Mouse (Mus musculus) erythroblast, adult 5-6 weeks (primary cell): ENCODE measurements around the gene Taf5. TPM values are rescaled to one million over a fixed set of nuclear protein-coding genes. Genes with fewer than 3 reads are reported as not detected.

Experiments used
- ATAC-seq: replicated peaks from 2 replicates; pipeline ENCODE4 v1.8.0; 2016; ENCODE audit warnings: moderate number of reproducible peaks, mild to moderate bottlenecking, moderate TSS enrichment, inconsistent platforms; ENCODE audit not compliant: poor library complexity, low FRiP score, severe bottlenecking
- total RNA-seq, 2 experiments: library from RNA; stranded (forward) in 1 of 2; stranded (reverse) in 1 of 2; fragments of 150-400 nt in 1 of 2; fragments of 200-764, 138-1000 nt in 1 of 2; gene quantifications; 2 replicates each; pipeline versions ENCODE4 v1.2.3 to v1.2.4; 2015 to 2017; ENCODE audit warnings: low replicate concordance in 2 of 2

Gene Taf5
- total RNA-seq, 2 experiments from 2014 or later = 2.1 to 13.9 TPM

GRCm38 (mm10) chr19:47053471-47053870 is 14.1 kb upstream of the Taf5 start:
- ATAC-seq = no peak

GRCm38 (mm10) chr19:47057684-47058083 is 9.9 kb upstream of the Taf5 start:
- ATAC-seq = no peak

GRCm38 (mm10) chr19:47065860-47066259 is 1.7 kb upstream of the Taf5 start:
- ATAC-seq = no peak

GRCm38 (mm10) chr19:47067924-47068611 is 522 bp downstream of the Taf5 start:
- peak; percentile 94 for ATAC-seq

GRCm38 (mm10) chr19:47088226-47088625 is 20.7 kb downstream of the Taf5 start:
- no peak for ATAC-seq

GRCm38 (mm10) chr19:47089718-47090525 is 22.4 kb downstream of the Taf5 start:
- peak; percentile 69 for ATAC-seq

- ATAC-seq = peak; percentile 98
Measured at GRCm38 (mm10) chr19:47090550-47091156, 23.1 kb downstream of the Taf5 start, which contains the start of the genes Usmg5 and Pdcd11. Gene Usmg5, minus strand, starts transcription at chr19:47090647. Gene Pdcd11, plus strand, starts transcription at chr19:47090768.

GRCm38 (mm10) chr19:47101080-47101479 is 33.5 kb downstream of the Taf5 start:
- peak; percentile 87 for ATAC-seq

GRCm38 (mm10) chr19:47104641-47105271 is 37.2 kb downstream of the Taf5 start:
- ATAC-seq = no peak

- ATAC-seq = no peak
Measured at GRCm38 (mm10) chr19:47118634-47119033, 51.1 kb downstream of the Taf5 start.

GRCm38 (mm10) chr19:47121054-47121453 is 53.5 kb downstream of the Taf5 start:
- peak; percentile 76 for ATAC-seq

GRCm38 (mm10) chr19:47122802-47123201 is 55.3 kb downstream of the Taf5 start:
- peak; percentile 54; the same call in 1 of the 2 replicates for ATAC-seq

- no peak for ATAC-seq
Measured at GRCm38 (mm10) chr19:47128164-47128563, 60.6 kb downstream of the Taf5 start.

- ATAC-seq = no peak
Measured at GRCm38 (mm10) chr19:47128835-47129234, 61.3 kb downstream of the Taf5 start.

GRCm38 (mm10) chr19:47130551-47131125 is 63.1 kb downstream of the Taf5 start:
- no peak for ATAC-seq

Other genes with a start within 250 kb of the Taf5 start
- not detected in 2 replicates for gene Ina, start 53.0 kb upstream of the Taf5 start, total RNA-seq (2015; ENCODE audit: low replicate concordance)
- not detected in 2 replicates for gene Ina, start 53.0 kb upstream of the Taf5 start, total RNA-seq (2017; ENCODE audit: low replicate concordance)
- 20.2 and 22.4 TPM in 2 replicates for gene Nt5c2, start 52.6 kb upstream of the Taf5 start, total RNA-seq (2015; ENCODE audit: low replicate concordance)
- 20.9 and 22.4 TPM in 2 replicates for gene Nt5c2, start 52.6 kb upstream of the Taf5 start, total RNA-seq (2017; ENCODE audit: low replicate concordance)
- 6.1 and 9.2 TPM in 2 replicates for gene Pcgf6, start 16.8 kb upstream of the Taf5 start, total RNA-seq (2015; ENCODE audit: low replicate concordance)
- 1.9 and 2.5 TPM in 2 replicates for gene Pcgf6, start 16.8 kb upstream of the Taf5 start, total RNA-seq (2017; ENCODE audit: low replicate concordance)
- 199 and 243 TPM in 2 replicates for gene Usmg5, start 22.9 kb downstream of the Taf5 start, total RNA-seq (2015; ENCODE audit: low replicate concordance)
- gene Usmg5, start 22.9 kb downstream of the Taf5 start, total RNA-seq (2017; ENCODE audit: low replicate concordance) = 86.3 and 111 TPM in 2 replicates
- 2.9 and 3.1 TPM in 2 replicates for gene Pdcd11, start 23.0 kb downstream of the Taf5 start, total RNA-seq (2015; ENCODE audit: low replicate concordance)
- 3.2 and 3.9 TPM in 2 replicates for gene Pdcd11, start 23.0 kb downstream of the Taf5 start, total RNA-seq (2017; ENCODE audit: low replicate concordance)
- 2.3 and 4.0 TPM in 2 replicates for gene Calhm2, start 70.5 kb downstream of the Taf5 start, total RNA-seq (2015; ENCODE audit: low replicate concordance)
- 1.4 and 3.5 TPM in 2 replicates for gene Calhm2, start 70.5 kb downstream of the Taf5 start, total RNA-seq (2017; ENCODE audit: low replicate concordance)
- gene Calhm1, start 76.5 kb downstream of the Taf5 start, total RNA-seq (2015; ENCODE audit: low replicate concordance) = not detected in 2 replicates
- not detected in 2 replicates for gene Calhm1, start 76.5 kb downstream of the Taf5 start, total RNA-seq (2017; ENCODE audit: low replicate concordance)
- gene Calhm3, start 90.0 kb downstream of the Taf5 start, total RNA-seq (2015; ENCODE audit: low replicate concordance) = not detected in 2 replicates
- gene Calhm3, start 90.0 kb downstream of the Taf5 start, total RNA-seq (2017; ENCODE audit: low replicate concordance) = not detected in 2 replicates
- not detected in 2 replicates for gene Neurl1a, start 111.1 kb downstream of the Taf5 start, total RNA-seq (2015; ENCODE audit: low replicate concordance)
- gene Neurl1a, start 111.1 kb downstream of the Taf5 start, total RNA-seq (2017; ENCODE audit: low replicate concordance) = not detected in 2 replicates